ENCODE assay signal across 9 mouse cellular contexts in the genomic region with DNA sequence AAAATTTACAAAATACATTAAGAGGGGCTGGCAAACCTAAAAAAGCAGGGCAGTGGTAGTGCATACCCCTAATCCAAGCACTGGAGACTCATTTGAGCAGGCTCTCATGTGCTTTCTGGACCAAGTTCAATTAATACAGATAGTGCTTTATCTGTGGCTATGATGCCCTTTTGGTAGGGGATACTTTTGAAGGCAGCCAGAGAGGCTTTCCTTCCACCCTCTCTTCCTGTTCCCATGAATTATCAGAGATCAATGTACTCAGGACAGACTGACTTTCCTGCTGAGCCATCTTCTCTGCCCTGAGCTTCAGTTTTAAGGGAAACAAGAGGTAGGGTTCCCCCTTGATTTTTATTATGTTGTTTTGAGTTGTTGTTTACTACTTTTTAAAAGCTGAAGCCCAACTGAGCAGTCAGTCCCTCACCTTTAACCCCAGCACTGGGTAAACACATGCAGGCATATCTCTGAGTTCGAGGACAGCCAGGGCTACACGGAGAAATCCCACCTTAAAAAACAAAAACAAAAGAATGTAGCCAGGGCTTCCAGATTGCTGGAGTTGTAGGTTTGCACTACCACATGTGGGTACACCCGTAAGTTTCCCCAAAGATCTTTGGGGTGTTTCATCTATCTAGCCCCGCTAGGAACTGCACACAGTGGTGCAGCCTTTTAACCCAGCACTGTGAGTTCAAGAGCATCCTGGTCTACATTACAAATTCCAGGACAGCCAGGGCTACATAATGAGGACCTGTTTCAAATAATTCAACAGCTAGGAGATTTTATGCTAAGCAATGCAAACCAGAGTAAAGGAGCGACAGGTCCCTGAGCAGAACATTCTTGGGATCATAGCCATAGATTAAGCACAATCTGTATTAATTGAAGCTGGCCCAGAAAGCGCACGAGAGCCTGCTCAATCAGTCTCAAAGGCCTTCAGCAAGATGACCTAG. TPM values are rescaled to one million over a fixed set of nuclear protein-coding genes. Genes with fewer than 3 reads are reported as not detected.
DNase-seq lines count a peak whose midpoint lies in the region; ATAC-seq lines count a peak whose summit lies in the region.
"Had no signal": no experiment of that assay in that cellular context is flagged by ENCODE, and none has a peak within 500 bp of the region (broad histone marks: within the 10 kb centered on the region; RNA-seq: fewer than 3 reads in every experiment).

No protein-coding gene starts in this region.

- peak overlapping the region; percentile 54 for H3K4me3 ChIP-seq in kidney, embryonic 16.5 days (ENCODE audit: low read length)
- H3K4me3 ChIP-seq in embryonic facial prominence, embryonic 10.5 days: peak overlapping the region; percentile 61
- peak overlapping the region; percentile 46 for H3K4me3 ChIP-seq in hindbrain, embryonic 14.5 days (replicated peaks; ENCODE audit: low read length)
- peak overlapping the region; percentile 46 for H3K4me3 ChIP-seq in midbrain, embryonic 15.5 days

- no peaks in the 10 kb centered on the region for H3K27me3 ChIP-seq in kidney, embryonic 16.5 days (ENCODE audit: insufficient read depth, low read length)
- H3K27me3 ChIP-seq in embryonic facial prominence, embryonic 10.5 days (replicated peaks; ENCODE audit: low read depth, poor library complexity, severe bottlenecking): no peaks in the 10 kb centered on the region
- no peaks in the 10 kb centered on the region for H3K27me3 ChIP-seq in hindbrain, embryonic 14.5 days (ENCODE audit: control insufficient read depth, insufficient read depth, low read length)
- no peaks in the 10 kb centered on the region for H3K27me3 ChIP-seq in midbrain, embryonic 15.5 days (replicated peaks)

- H3K27ac ChIP-seq in kidney, embryonic 16.5 days (ENCODE audit: low read length): peak overlapping the region; percentile 95
- peak overlapping the region; percentile 91 for H3K27ac ChIP-seq in embryonic facial prominence, embryonic 10.5 days (replicated peaks)
- H3K27ac ChIP-seq in hindbrain, embryonic 14.5 days: peak overlapping the region; percentile 88
- peak overlapping the region; percentile 91 for H3K27ac ChIP-seq in midbrain, embryonic 15.5 days

- no peak for DNase-seq in kidney, adult 18-20 months
- no peak for DNase-seq in embryonic facial prominence, embryonic 10.5 days (ENCODE audit: low spot score)
- DNase-seq in hindbrain, embryonic 14.5 days (ENCODE audit: low spot score): no peak
- DNase-seq in adrenal gland, adult 2 months: no peak
- DNase-seq in adrenal gland, postnatal 10 days: no peak
- no peak for DNase-seq in c-Kit-positive CD71-positive TER-119-positive erythroid progenitor cells, embryonic 14.5 days (ENCODE audit: low spot score)

- H3K4me1 ChIP-seq in kidney, embryonic 16.5 days (ENCODE audit: insufficient read depth, low read length): peaks cover 33% of the 10 kb centered on the region
- H3K4me1 ChIP-seq in embryonic facial prominence, embryonic 10.5 days: peaks cover 39% of the 10 kb centered on the region
- peaks cover 28% of the 10 kb centered on the region for H3K4me1 ChIP-seq in hindbrain, embryonic 14.5 days (replicated peaks; ENCODE audit: control insufficient read depth, insufficient read depth, low read length)
- H3K4me1 ChIP-seq in midbrain, embryonic 15.5 days: peaks cover 36% of the 10 kb centered on the region

- no peaks in the 10 kb centered on the region for H3K9me3 ChIP-seq in kidney, embryonic 16.5 days (ENCODE audit: low read length)
- no peaks in the 10 kb centered on the region for H3K9me3 ChIP-seq in embryonic facial prominence, embryonic 10.5 days
- no peaks in the 10 kb centered on the region for H3K9me3 ChIP-seq in hindbrain, embryonic 14.5 days (ENCODE audit: control insufficient read depth, low read length)
- H3K9me3 ChIP-seq in midbrain, embryonic 15.5 days: no peaks in the 10 kb centered on the region

- ATAC-seq in kidney, embryonic 16.5 days (ENCODE audit: low FRiP score, low TSS enrichment): no peak
- no peak for ATAC-seq in hindbrain, embryonic 14.5 days (ENCODE audit: low FRiP score)
- peak; percentile 2; the same call in 1 of the 2 replicates for ATAC-seq in midbrain, embryonic 15.5 days (replicated peaks)

- 46% methylated on average over 7 of the region's 7 CpGs for WGBS in kidney, embryonic 16.5 days
- 45% methylated on average over 7 of the region's 7 CpGs for WGBS in embryonic facial prominence, embryonic 10.5 days
- WGBS in hindbrain, embryonic 14.5 days: 43% methylated on average over 7 of the region's 7 CpGs
- 40% methylated on average over 7 of the region's 7 CpGs for WGBS in midbrain, embryonic 15.5 days

- peak overlapping the region; percentile 61 for H3K4me2 ChIP-seq in kidney, embryonic 16.5 days (replicated peaks; ENCODE audit: low read depth, low read length)
- peak overlapping the region; percentile 66 for H3K4me2 ChIP-seq in hindbrain, embryonic 14.5 days (replicated peaks)
- peak overlapping the region; percentile 69 for H3K4me2 ChIP-seq in midbrain, embryonic 15.5 days

- H3K36me3 ChIP-seq in kidney, embryonic 16.5 days (ENCODE audit: insufficient read depth, low read length): peaks cover 20% of the 10 kb centered on the region
- peaks cover 29% of the 10 kb centered on the region for H3K36me3 ChIP-seq in embryonic facial prominence, embryonic 10.5 days (replicated peaks)
- H3K36me3 ChIP-seq in hindbrain, embryonic 14.5 days (replicated peaks; ENCODE audit: control insufficient read depth, insufficient read depth): peaks cover 18% of the 10 kb centered on the region
- peaks cover 9% of the 10 kb centered on the region for H3K36me3 ChIP-seq in midbrain, embryonic 15.5 days (replicated peaks)

- peak overlapping the region; percentile 74 for H3K9ac ChIP-seq in kidney, embryonic 16.5 days (replicated peaks; ENCODE audit: low read length)
- peak overlapping the region; percentile 24 for H3K9ac ChIP-seq in hindbrain, embryonic 14.5 days
- H3K9ac ChIP-seq in midbrain, embryonic 15.5 days: peak overlapping the region; percentile 51; the same call in 1 of the 2 replicates

RNA-seq across cellular contexts. Expression of a gene that starts 2.9 kb away (rescaled TPM):
- polyA plus RNA-seq in kidney, embryonic 16.5 days (2015; fragmentation: Nextera tagmentation; extraction: Ambion mirVana): 424 and 436 TPM in 2 replicates
- polyA plus RNA-seq in embryonic facial prominence, embryonic 10.5 days (2016; fragmentation: Nextera tagmentation; extraction: Ambion mirVana): 347 and 381 TPM in 2 replicates
- polyA plus RNA-seq in hindbrain, embryonic 14.5 days (2014; fragmentation: Nextera tagmentation; extraction: Ambion mirVana): 265 and 302 TPM in 2 replicates
- 245 and 254 TPM in 2 replicates for polyA plus RNA-seq in midbrain, embryonic 15.5 days (2015; fragmentation: Nextera tagmentation; extraction: Ambion mirVana)
- total RNA-seq in adrenal gland, adult 2 months (2021): 100 to 1,000 TPM; 290 to 557 TPM
- 507 and 510 TPM in 2 replicates for polyA plus RNA-seq in adrenal gland, adult 2 months (2012; rRNA removed)
- total RNA-seq in adrenal gland, postnatal 10 days (2021): 100 to 1,000 TPM; 373 to 446 TPM

RNA-seq across cellular contexts. Expression of a gene that starts 17.8 kb away (rescaled TPM):
- polyA plus RNA-seq in kidney, embryonic 16.5 days (2015; fragmentation: Nextera tagmentation; extraction: Ambion mirVana): 0.45 and 0.51 TPM in 2 replicates
- 0.62 TPM in 1 of 2 replicates, not detected in the other for polyA plus RNA-seq in embryonic facial prominence, embryonic 10.5 days (2016; fragmentation: Nextera tagmentation; extraction: Ambion mirVana)
- polyA plus RNA-seq in hindbrain, embryonic 14.5 days (2014; fragmentation: Nextera tagmentation; extraction: Ambion mirVana): 0.77 and 1.0 TPM in 2 replicates
- 0.72 TPM in 1 of 2 replicates, not detected in the other for polyA plus RNA-seq in midbrain, embryonic 15.5 days (2015; fragmentation: Nextera tagmentation; extraction: Ambion mirVana)
- not detected for total RNA-seq in adrenal gland, adult 2 months (2021)
- polyA plus RNA-seq in adrenal gland, adult 2 months (2012; rRNA removed): not detected in 2 replicates
- total RNA-seq in adrenal gland, postnatal 10 days (2021): not detected
- total RNA-seq: layer of hippocampus, postnatal 36 days had no signal

RNA-seq across cellular contexts. Expression of a gene that starts 36.6 kb away (rescaled TPM):
- polyA plus RNA-seq in kidney, embryonic 16.5 days (2015; fragmentation: Nextera tagmentation; extraction: Ambion mirVana): 70.4 and 77.0 TPM in 2 replicates
- 73.5 and 80.8 TPM in 2 replicates for polyA plus RNA-seq in embryonic facial prominence, embryonic 10.5 days (2016; fragmentation: Nextera tagmentation; extraction: Ambion mirVana)
- polyA plus RNA-seq in hindbrain, embryonic 14.5 days (2014; fragmentation: Nextera tagmentation; extraction: Ambion mirVana): 63.8 and 68.9 TPM in 2 replicates
- polyA plus RNA-seq in midbrain, embryonic 15.5 days (2015; fragmentation: Nextera tagmentation; extraction: Ambion mirVana): 80.2 and 86.5 TPM in 2 replicates
- total RNA-seq in adrenal gland, adult 2 months (2021): 10 to 100 TPM; 15.4 to 24.4 TPM
- polyA plus RNA-seq in adrenal gland, adult 2 months (2012; rRNA removed): 27.9 and 31.1 TPM in 2 replicates
- total RNA-seq in adrenal gland, postnatal 10 days (2021): 10 to 100 TPM; 23.2 TPM

Comparison
In these comparisons a context has a peak if more than half of its experiments do, and no peak if none do; other contexts are left out.
1. H3K9ac ChIP-seq: peak in every context shown above with its lines; median percentile 74 in kidney, embryonic 16.5 days; 51 in midbrain, embryonic 15.5 days; 24 in hindbrain, embryonic 14.5 days.